Mouse (Mus musculus) liver, adult 2 months (tissue): Measurements from ENCODE around the gene Dusp12.

Experiments used
- CTCF ChIP-seq: fragments of 200-500 bp; IDR thresholded peaks from 2 replicates; pipeline ENCODE4 v1.5.1; 2011; ENCODE audit warnings: low read depth, low read length, control low read depth
- POLR2A ChIP-seq: fragments of 200-500 bp; IDR thresholded peaks from 2 replicates; pipeline ENCODE4 v1.6.1; 2011; ENCODE audit warnings: low read length, control low read depth; ENCODE audit not compliant: insufficient read depth; ENCODE audit errors: extremely low read depth

GRCm38 (mm10) chr1:170908341-170908740, 23.0 kb upstream of the Dusp12 start:
- TF ChIP-seq CTCF, result no peak
- TF ChIP-seq POLR2A, result no peak
